Mouse (Mus musculus) layer of hippocampus, postnatal 14 days (tissue): ENCODE measurements around the gene Adamtsl2. TPM values are rescaled to one million over a fixed set of nuclear protein-coding genes. Genes with fewer than 3 reads are reported as not detected.

ENCODE experiments used
- DNase-seq, 2 experiments: peaks; one replicate each; pipeline ENCODE4 v3.0.0; 2021 to 2022; ENCODE audit warnings: low spot score in 2 of 2, mixed read lengths in 1 of 2
- total RNA-seq, 2 experiments: library from RNA; stranded (reverse); gene quantifications; 2 replicates each; pipeline ENCODE4 v1.2.3; 2021

Gene Adamtsl2
- total RNA-seq, 2 experiments from 2014 or later = 12.7 to 14.7 TPM

GRCm38 (mm10) chr2:27074804-27075203 lies 4.4 kb upstream of the Adamtsl2 start:
- no peak for DNase-seq

- no peak for DNase-seq
Observed at GRCm38 (mm10) chr2:27075485-27075884, 3.7 kb upstream of the Adamtsl2 start.

- DNase-seq = no peak
Observed at GRCm38 (mm10) chr2:27077655-27078244, 1.4 kb upstream of the Adamtsl2 start.

- DNase-seq = no peak
Observed at GRCm38 (mm10) chr2:27078312-27078711, 867 bp upstream of the Adamtsl2 start.

GRCm38 (mm10) chr2:27079649-27080048 lies 470 bp downstream of the Adamtsl2 start:
- no peak for DNase-seq

- DNase-seq = no peak
Observed at GRCm38 (mm10) chr2:27083761-27084475, 4.7 kb downstream of the Adamtsl2 start.

GRCm38 (mm10) chr2:27084963-27085362 lies 5.8 kb downstream of the Adamtsl2 start:
- no peak for DNase-seq

GRCm38 (mm10) chr2:27085801-27086200 lies 6.6 kb downstream of the Adamtsl2 start:
- DNase-seq = no peak

- no peak for DNase-seq
Observed at GRCm38 (mm10) chr2:27086483-27087010, 7.4 kb downstream of the Adamtsl2 start.

- no peak for DNase-seq
Observed at GRCm38 (mm10) chr2:27087581-27087980, 8.4 kb downstream of the Adamtsl2 start.

- DNase-seq = no peak
Observed at GRCm38 (mm10) chr2:27088071-27088644, 9.0 kb downstream of the Adamtsl2 start.

- DNase-seq = no peak
Observed at GRCm38 (mm10) chr2:27088700-27089099, 9.5 kb downstream of the Adamtsl2 start.

- no peak for DNase-seq
Observed at GRCm38 (mm10) chr2:27089238-27089637, 10.1 kb downstream of the Adamtsl2 start.

GRCm38 (mm10) chr2:27095178-27095577 lies 16.0 kb downstream of the Adamtsl2 start:
- no peak for DNase-seq

GRCm38 (mm10) chr2:27096341-27096981 lies 17.3 kb downstream of the Adamtsl2 start:
- DNase-seq = no peak

- DNase-seq = no peak
Observed at GRCm38 (mm10) chr2:27097241-27097656, 18.1 kb downstream of the Adamtsl2 start.

- peak in 1 of 2 experiments; percentile 65 for DNase-seq
Observed at GRCm38 (mm10) chr2:27097776-27098175, 18.6 kb downstream of the Adamtsl2 start.

GRCm38 (mm10) chr2:27103554-27103953 lies 24.4 kb downstream of the Adamtsl2 start:
- DNase-seq = peak; percentile 56 to 58

- no peak for DNase-seq
Observed at GRCm38 (mm10) chr2:27106816-27107215, 27.6 kb downstream of the Adamtsl2 start.

GRCm38 (mm10) chr2:27108144-27108543 lies 29.0 kb downstream of the Adamtsl2 start:
- no peak for DNase-seq

- no peak for DNase-seq
Observed at GRCm38 (mm10) chr2:27109052-27109451, 29.9 kb downstream of the Adamtsl2 start.

- no peak for DNase-seq
Observed at GRCm38 (mm10) chr2:27112585-27112984, 33.4 kb downstream of the Adamtsl2 start.
